Mouse (Mus musculus) embryonic fibroblast, embryonic 13.5 days (primary cell): ENCODE data around the gene Pigp.

Experiments used
- CTCF ChIP-seq: IDR thresholded peaks from 2 replicates; pipeline ENCODE4 v1.5.1; 2011; ENCODE audit warnings: mild to moderate bottlenecking, control low read depth, low read length, moderate library complexity, borderline replicate concordance; ENCODE audit not compliant: insufficient read depth
- POLR2A ChIP-seq: IDR thresholded peaks from 2 replicates; pipeline ENCODE4 v1.6.1; 2011; ENCODE audit warnings: low read depth, mild to moderate bottlenecking, control low read depth, low read length, moderate library complexity

- TF ChIP-seq CTCF (no peak), POLR2A (no peak)
Observed at GRCm38 (mm10) chr16:94330429-94330828, 41.2 kb downstream of the Pigp start.
